ENCODE assay signal across 12 mouse cellular contexts in genomic region chr4:119750157-119750556, GRCm38 (mm10). TPM values are rescaled to one million over a fixed set of nuclear protein-coding genes. Genes with fewer than 3 reads are reported as not detected.
DNase-seq lines count a peak whose midpoint lies in the region; ATAC-seq and TF ChIP-seq lines count a peak whose summit lies in the region.
"Had no signal": no experiment of that assay in that cellular context is flagged by ENCODE, and none has a peak within 500 bp of the region (broad histone marks: within the 10 kb centered on the region; RNA-seq: fewer than 3 reads in every experiment).

No protein-coding gene starts in this region.

- H3K36me3 ChIP-seq in stomach, embryonic 14.5 days (ENCODE audit: control insufficient read depth, insufficient read depth, low read length): no peaks in the 10 kb centered on the region
- no peaks in the 10 kb centered on the region for H3K36me3 ChIP-seq in stomach, postnatal 0 days (ENCODE audit: control insufficient read depth, insufficient read depth, low read length)
- H3K36me3 ChIP-seq in stomach, embryonic 16.5 days (ENCODE audit: control insufficient read depth, insufficient read depth, low read length): no peaks in the 10 kb centered on the region
- H3K36me3 ChIP-seq: G1E; heart, embryonic 13.5 days had no signal

- H3K9me3 ChIP-seq in stomach, embryonic 14.5 days (ENCODE audit: control insufficient read depth, low read depth, low read length): no peaks in the 10 kb centered on the region
- H3K9me3 ChIP-seq in stomach, postnatal 0 days (ENCODE audit: control insufficient read depth, low read length): no peaks in the 10 kb centered on the region
- H3K9me3 ChIP-seq in stomach, embryonic 16.5 days (replicated peaks; ENCODE audit: control insufficient read depth, low read length): no peaks in the 10 kb centered on the region
- H3K9me3 ChIP-seq: G1E had no signal

- no peak overlapping the region for H3K27ac ChIP-seq in stomach, embryonic 14.5 days (ENCODE audit: low read length)
- H3K27ac ChIP-seq in stomach, postnatal 0 days (replicated peaks): no peak overlapping the region
- no peak overlapping the region for H3K27ac ChIP-seq in stomach, embryonic 16.5 days (ENCODE audit: low read length)

- H3K4me3 ChIP-seq in stomach, embryonic 14.5 days (ENCODE audit: low read depth, low read length): no peak overlapping the region
- H3K4me3 ChIP-seq in stomach, postnatal 0 days (ENCODE audit: low read depth, low read length): no peak overlapping the region
- no peak overlapping the region for H3K4me3 ChIP-seq in stomach, embryonic 16.5 days (replicated peaks; ENCODE audit: low read length)
- H3K4me3 ChIP-seq: heart, embryonic 13.5 days had no signal

- no peak overlapping the region for H3K9ac ChIP-seq in stomach, embryonic 14.5 days (replicated peaks; ENCODE audit: low read depth, low read length)
- H3K9ac ChIP-seq in stomach, postnatal 0 days (ENCODE audit: low read length): no peak overlapping the region
- no peak overlapping the region for H3K9ac ChIP-seq in stomach, embryonic 16.5 days (ENCODE audit: low read length)
- H3K9ac ChIP-seq: heart, embryonic 13.5 days had no signal

- no peaks in the 10 kb centered on the region for H3K27me3 ChIP-seq in stomach, embryonic 14.5 days (ENCODE audit: control insufficient read depth, insufficient read depth, low read length)
- no peaks in the 10 kb centered on the region for H3K27me3 ChIP-seq in stomach, postnatal 0 days (ENCODE audit: control insufficient read depth, insufficient read depth, low read length)
- H3K27me3 ChIP-seq in stomach, embryonic 16.5 days (ENCODE audit: control insufficient read depth, insufficient read depth, low read length): no peaks in the 10 kb centered on the region
- H3K27me3 ChIP-seq: heart, embryonic 13.5 days had no signal

- H3K4me1 ChIP-seq in stomach, embryonic 14.5 days (ENCODE audit: control insufficient read depth, insufficient read depth, low read length): no peaks in the 10 kb centered on the region
- no peaks in the 10 kb centered on the region for H3K4me1 ChIP-seq in stomach, postnatal 0 days (replicated peaks; ENCODE audit: control insufficient read depth, insufficient read depth)
- no peaks in the 10 kb centered on the region for H3K4me1 ChIP-seq in stomach, embryonic 16.5 days (ENCODE audit: control insufficient read depth, insufficient read depth, low read length)

- 34% methylated on average over 4 of the region's 4 CpGs for WGBS in stomach, embryonic 14.5 days
- 37% methylated on average over 4 of the region's 4 CpGs for WGBS in stomach, postnatal 0 days
- 31% methylated on average over 4 of the region's 4 CpGs for WGBS in stomach, embryonic 16.5 days

- H3K4me2 ChIP-seq in stomach, embryonic 14.5 days (replicated peaks; ENCODE audit: low read depth, low read length): no peak overlapping the region
- H3K4me2 ChIP-seq in stomach, postnatal 0 days (replicated peaks; ENCODE audit: low read depth): no peak overlapping the region
- no peak overlapping the region for H3K4me2 ChIP-seq in stomach, embryonic 16.5 days (ENCODE audit: low read depth, low read length)
- H3K4me2 ChIP-seq: heart, embryonic 13.5 days had no signal

- 0 out of 2 replicates have a peak, but pooled peaks have one; percentile 33 for ATAC-seq in stomach, embryonic 14.5 days (ENCODE audit: insufficient number of reproducible peaks, insufficient read depth, low FRiP score, low read depth)
- ATAC-seq in stomach, postnatal 0 days (ENCODE audit: low FRiP score, low TSS enrichment): no peak
- peak; percentile 68 for ATAC-seq in erythroid progenitor cell, adult 5-6 weeks (replicated peaks; ENCODE audit: low FRiP score, poor library complexity, severe bottlenecking)
- ATAC-seq in stomach, embryonic 16.5 days (ENCODE audit: insufficient read depth, low FRiP score): 0 out of 2 replicates have a peak, but pooled peaks have one; percentile 7

- no peak for DNase-seq in stomach, postnatal 0 days (ENCODE audit: low spot score)
- DNase-seq in c-Kit-negative CD71-positive TER-119-positive erythroid progenitor cells, embryonic 14.5 days (ENCODE audit: low read depth, low spot score): peak; percentile 20
- no peak for DNase-seq in cerebellum, adult 9-11 months
- no peak for DNase-seq in lung, adult 18-20 months
- DNase-seq: kidney, adult 2 months; layer of hippocampus, adult 9-11 months; left cerebral cortex, postnatal 4 days had no signal

- no peak for TF ChIP-seq CTCF in stomach, postnatal 0 days (IDR thresholded peaks at IDR 0.05; ENCODE audit: low read depth)

- no peak for TF ChIP-seq EP300 in stomach, postnatal 0 days (optimal IDR thresholded peaks at IDR 0.05)

RNA-seq across cellular contexts. Expression of gene Hivep3, which starts 16.6 kb away (rescaled TPM):
- 8.6 and 9.8 TPM in 2 replicates for polyA plus RNA-seq in stomach, embryonic 14.5 days (2014; fragmentation: Nextera tagmentation; extraction: Ambion mirVana)
- polyA plus RNA-seq in stomach, postnatal 0 days (2015; fragmentation: Nextera tagmentation; extraction: Ambion mirVana): 6.0 and 7.1 TPM in 2 replicates
- total RNA-seq in erythroid progenitor cell, adult 5-6 weeks (2015; ENCODE audit: low replicate concordance): 2.1 and 2.2 TPM in 2 replicates
- 0.15 TPM in 1 of 2 replicates, not detected in the other for total RNA-seq in erythroid progenitor cell, adult 5-6 weeks (2017; ENCODE audit: low replicate concordance)
- polyA plus RNA-seq in stomach, embryonic 16.5 days (2015; fragmentation: Nextera tagmentation; extraction: Ambion mirVana): 8.8 and 9.1 TPM in 2 replicates
- polyA plus RNA-seq: G1E had no signal
